Mouse (Mus musculus): ENCODE data around the gene Parp8. TPM values are rescaled to one million over a fixed set of nuclear protein-coding genes. Genes with fewer than 3 reads are reported as not detected.

Parp8 gene
- 6.1 and 12.3 TPM in 2 replicates for polyA plus RNA-seq (2012; rRNA removed; ENCODE audit: low replicate concordance)

GRCm38 (mm10) chr13:117025226-117026067 lies at the start of gene Parp8:
Gene Parp8, minus strand, starts transcription at chr13:117025537.

Other genes starting within 250 kb of the Parp8 start
- 6.5 and 30.4 TPM in 2 replicates for gene Emb, start 183.0 kb upstream of the Parp8 start, polyA plus RNA-seq (2012; rRNA removed; ENCODE audit: low replicate concordance)
- 0.13 TPM in 1 of 2 replicates, not detected in the other for gene Gm17509, start 195.5 kb upstream of the Parp8 start, polyA plus RNA-seq (2012; rRNA removed; ENCODE audit: low replicate concordance)